ENCODE assay signal across 25 mouse cellular contexts in the genomic region with DNA sequence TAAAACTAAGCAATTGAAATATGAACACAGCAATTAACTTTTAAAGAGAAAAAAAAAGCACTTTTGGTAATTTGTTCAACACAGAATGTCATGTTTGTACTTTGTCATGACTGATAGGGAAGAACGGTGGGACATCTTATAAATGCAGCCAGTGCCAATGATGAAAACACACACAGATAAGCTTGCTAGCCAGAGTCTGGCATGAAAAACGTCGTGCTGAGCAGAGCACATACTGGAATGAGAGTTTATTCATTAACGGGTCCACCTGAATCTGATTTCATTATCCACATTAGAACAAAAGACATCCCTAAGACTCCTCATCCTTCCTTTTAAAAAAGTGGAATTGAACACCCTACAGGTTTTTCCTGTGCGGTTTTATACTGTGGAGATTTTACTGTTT.
A peak's percentile ranks its signal among the peaks of the same experiment; 100 is the strongest.
DNase-seq lines count a peak whose midpoint lies in the region; ATAC-seq lines count a peak whose summit lies in the region.
"Had no signal": no experiment of that assay in that cellular context is flagged by ENCODE, and none has a peak within 500 bp of the region (broad histone marks: within the 10 kb centered on the region; RNA-seq: fewer than 3 reads in every experiment).

No protein-coding gene starts in this region.

- no peak overlapping the region for H3K4me3 ChIP-seq in forebrain, embryonic 14.5 days (ENCODE audit: low read depth, low read length)
- H3K4me3 ChIP-seq in forebrain, embryonic 10.5 days, result no peak overlapping the region
- no peak overlapping the region for H3K4me3 ChIP-seq in midbrain, embryonic 14.5 days (replicated peaks; ENCODE audit: low read depth, low read length)
- H3K4me3 ChIP-seq in midbrain, embryonic 15.5 days, result no peak overlapping the region
- H3K4me3 ChIP-seq: embryonic facial prominence, embryonic 13.5 days; embryonic facial prominence, embryonic 15.5 days; erythroblast, embryonic 14.5 days; forebrain, embryonic 13.5 days had no signal

- H3K36me3 ChIP-seq in forebrain, embryonic 14.5 days (ENCODE audit: control insufficient read depth, insufficient read depth, low read length), result no peaks in the 10 kb centered on the region
- no peaks in the 10 kb centered on the region for H3K36me3 ChIP-seq in forebrain, embryonic 10.5 days (replicated peaks)
- H3K36me3 ChIP-seq in midbrain, embryonic 14.5 days (ENCODE audit: control insufficient read depth, insufficient read depth, low read length), result no peaks in the 10 kb centered on the region
- H3K36me3 ChIP-seq in midbrain, embryonic 15.5 days (replicated peaks), result no peaks in the 10 kb centered on the region
- H3K36me3 ChIP-seq: embryonic facial prominence, embryonic 13.5 days; embryonic facial prominence, embryonic 15.5 days; G1E had no signal

- DNase-seq in cerebellum, postnatal 10 days, result peak; percentile 61 to 73
- DNase-seq in cerebellum, postnatal 25 days, result no peak
- peak; percentile 14 for DNase-seq in forebrain, embryonic 14.5 days (ENCODE audit: low spot score)
- DNase-seq in forebrain, embryonic 10.5 days (ENCODE audit: extremely low spot score, low spot score), result no peak
- DNase-seq in midbrain, embryonic 14.5 days, result peak; percentile 2
- DNase-seq: adrenal gland, adult 8-10 months; adrenal gland, postnatal 14 days; adrenal gland, postnatal 36 days; B cell, adult 2 months; cerebellum, adult 11-12 months; cerebellum, adult 2 months; cerebellum, adult 9-10 months; cerebellum, postnatal 36 days; embryo, embryonic 11 days had no signal

- H3K27ac ChIP-seq in forebrain, embryonic 14.5 days (ENCODE audit: low read depth, low read length), result no peak overlapping the region
- H3K27ac ChIP-seq in forebrain, embryonic 10.5 days, result no peak overlapping the region
- H3K27ac ChIP-seq in midbrain, embryonic 14.5 days (replicated peaks; ENCODE audit: low read depth, low read length), result no peak overlapping the region
- no peak overlapping the region for H3K27ac ChIP-seq in midbrain, embryonic 15.5 days
- H3K27ac ChIP-seq: embryonic facial prominence, embryonic 13.5 days; embryonic facial prominence, embryonic 15.5 days; forebrain, embryonic 13.5 days had no signal

- no peak overlapping the region for H3K4me2 ChIP-seq in forebrain, embryonic 14.5 days (ENCODE audit: low read length)
- H3K4me2 ChIP-seq in midbrain, embryonic 14.5 days (ENCODE audit: low read length), result no peak overlapping the region
- no peak overlapping the region for H3K4me2 ChIP-seq in midbrain, embryonic 15.5 days
- H3K4me2 ChIP-seq: embryonic facial prominence, embryonic 13.5 days; embryonic facial prominence, embryonic 15.5 days; forebrain, embryonic 13.5 days had no signal

- no peak overlapping the region for H3K9ac ChIP-seq in forebrain, embryonic 14.5 days (ENCODE audit: low read length)
- H3K9ac ChIP-seq in midbrain, embryonic 14.5 days (replicated peaks; ENCODE audit: low read length), result no peak overlapping the region
- no peak overlapping the region for H3K9ac ChIP-seq in midbrain, embryonic 15.5 days
- H3K9ac ChIP-seq: embryonic facial prominence, embryonic 13.5 days; embryonic facial prominence, embryonic 15.5 days; forebrain, embryonic 13.5 days had no signal

- no peaks in the 10 kb centered on the region for H3K27me3 ChIP-seq in forebrain, embryonic 14.5 days (replicated peaks; ENCODE audit: control insufficient read depth, insufficient read depth, low read length)
- no peaks in the 10 kb centered on the region for H3K27me3 ChIP-seq in forebrain, embryonic 10.5 days (ENCODE audit: poor library complexity, severe bottlenecking)
- H3K27me3 ChIP-seq in midbrain, embryonic 14.5 days (ENCODE audit: control insufficient read depth, insufficient read depth, low read length), result no peaks in the 10 kb centered on the region
- H3K27me3 ChIP-seq in midbrain, embryonic 15.5 days (replicated peaks), result no peaks in the 10 kb centered on the region
- H3K27me3 ChIP-seq: CH12.LX; embryonic facial prominence, embryonic 13.5 days; embryonic facial prominence, embryonic 15.5 days; forebrain, embryonic 13.5 days; Patski had no signal

- no peaks in the 10 kb centered on the region for H3K9me3 ChIP-seq in forebrain, embryonic 14.5 days (replicated peaks; ENCODE audit: control insufficient read depth, low read length)
- H3K9me3 ChIP-seq in forebrain, embryonic 10.5 days, result no peaks in the 10 kb centered on the region
- H3K9me3 ChIP-seq in midbrain, embryonic 14.5 days (ENCODE audit: control insufficient read depth, low read length), result no peaks in the 10 kb centered on the region
- no peaks in the 10 kb centered on the region for H3K9me3 ChIP-seq in midbrain, embryonic 15.5 days
- H3K9me3 ChIP-seq: embryonic facial prominence, embryonic 13.5 days; embryonic facial prominence, embryonic 15.5 days; forebrain, embryonic 13.5 days; G1E had no signal

- no peaks in the 10 kb centered on the region for H3K4me1 ChIP-seq in forebrain, embryonic 14.5 days (ENCODE audit: control insufficient read depth, insufficient read depth, low read length)
- no peaks in the 10 kb centered on the region for H3K4me1 ChIP-seq in forebrain, embryonic 10.5 days
- H3K4me1 ChIP-seq in midbrain, embryonic 14.5 days (ENCODE audit: control insufficient read depth, insufficient read depth, low read length), result no peaks in the 10 kb centered on the region
- H3K4me1 ChIP-seq in midbrain, embryonic 15.5 days, result no peaks in the 10 kb centered on the region
- H3K4me1 ChIP-seq: embryonic facial prominence, embryonic 13.5 days; embryonic facial prominence, embryonic 15.5 days; forebrain, embryonic 13.5 days had no signal

- 59% methylated on average over 5 of the region's 5 CpGs for WGBS in forebrain, embryonic 14.5 days
- WGBS in forebrain, embryonic 10.5 days, result 85% methylated on average over 5 of the region's 5 CpGs
- 83% methylated on average over 5 of the region's 5 CpGs for WGBS in midbrain, embryonic 14.5 days
- WGBS in midbrain, embryonic 15.5 days, result 75% methylated on average over 5 of the region's 5 CpGs

- no peak for ATAC-seq in forebrain, embryonic 14.5 days
- ATAC-seq in midbrain, embryonic 14.5 days (ENCODE audit: low FRiP score, low TSS enrichment), result no peak
- no peak for ATAC-seq in midbrain, embryonic 15.5 days (replicated peaks)
- ATAC-seq: activated CD4-positive, CD25-positive, alpha-beta regulatory T cell, adult 4 months; CD4-positive, CD25-positive, alpha-beta regulatory T cell, adult 4 months; forebrain, embryonic 13.5 days; forebrain, embryonic 16.5 days; Patski had no signal

Comparison
In these comparisons a context has a peak if more than half of its experiments do, and no peak if none do; other contexts are left out.
1. DNase-seq: peak in cerebellum, postnatal 10 days (2 of 2), forebrain, embryonic 14.5 days (single experiment) and midbrain, embryonic 14.5 days (single experiment); none in cerebellum, postnatal 25 days (0 of 2) and forebrain, embryonic 10.5 days (single experiment).